Mouse (Mus musculus) myocyte (in vitro differentiated cells): Measurements from ENCODE around the gene Katnal1. TPM values are rescaled to one million over a fixed set of nuclear protein-coding genes. Genes with fewer than 3 reads are reported as not detected.

Experiments used
- H3K27me3 ChIP-seq: one replicate; pipeline ENCODE4 v1.6.1; 2011; ENCODE audit not compliant: control insufficient read depth, insufficient read depth, insufficient read length
- H3K36me3 ChIP-seq: one replicate; pipeline ENCODE4 v1.6.1; 2011; ENCODE audit not compliant: control insufficient read depth, insufficient read depth
- H3K4me2 ChIP-seq: one replicate; pipeline ENCODE4 v1.6.1; 2011; ENCODE audit warnings: low read depth, control low read depth
- H3K4me3 ChIP-seq: one replicate; pipeline ENCODE4 v1.5.1; 2011; ENCODE audit warnings: mild to moderate bottlenecking, control low read depth, moderate library complexity
- H3K79me2 ChIP-seq: one replicate; pipeline ENCODE4 v1.6.1; 2011; ENCODE audit not compliant: control insufficient read depth, insufficient read depth
- H3ac ChIP-seq: one replicate; pipeline ENCODE4 v1.6.1; 2011; ENCODE audit not compliant: control insufficient read depth, insufficient read length
- CEBPB ChIP-seq: IDR thresholded peaks from 2 replicates; pipeline ENCODE4 v1.6.1; 2011; ENCODE audit warnings: mild to moderate bottlenecking, moderate library complexity; ENCODE audit not compliant: poor library complexity, insufficient read depth, severe bottlenecking
- E2F4 ChIP-seq: IDR thresholded peaks from one replicate; pipeline ENCODE4 v1.6.1; 2011; ENCODE audit warnings: mild to moderate bottlenecking, control low read depth, moderate library complexity; ENCODE audit not compliant: insufficient read depth
- MAX ChIP-seq: IDR thresholded peaks from one replicate; pipeline ENCODE4 v1.6.1; 2011; ENCODE audit warnings: low read depth, mild to moderate bottlenecking, control low read depth
- MYOD1 ChIP-seq, 3 experiments: IDR thresholded peaks; one replicate each; pipeline ENCODE4 v1.6.1; 2011; ENCODE audit warnings: control low read depth in 2 of 3, low read depth in 2 of 3, mild to moderate bottlenecking in 2 of 3, moderate library complexity in 1 of 3; ENCODE audit not compliant: insufficient read length in 2 of 3, control insufficient read depth in 1 of 3
- MYOG ChIP-seq, 3 experiments: IDR thresholded peaks; one replicate each; pipeline ENCODE4 v1.6.1; 2011; ENCODE audit warnings: control low read depth in 2 of 3, low read depth in 2 of 3, mild to moderate bottlenecking in 2 of 3; ENCODE audit not compliant: insufficient read length in 2 of 3, control insufficient read depth in 1 of 3, insufficient read depth in 1 of 3
- POLR2A ChIP-seq: IDR thresholded peaks from one replicate; pipeline ENCODE4 v1.6.1; 2011; ENCODE audit warnings: low read depth, mild to moderate bottlenecking, control low read depth, moderate library complexity; ENCODE audit not compliant: insufficient read length
- POLR2AphosphoS2 ChIP-seq: IDR thresholded peaks from one replicate; pipeline ENCODE4 v1.6.1; 2011; ENCODE audit warnings: low read depth, control low read depth; ENCODE audit not compliant: insufficient read length
- REST ChIP-seq: IDR thresholded peaks from one replicate; pipeline ENCODE4 v1.6.1; 2011; ENCODE audit warnings: mild to moderate bottlenecking, control low read depth, moderate library complexity; ENCODE audit not compliant: insufficient read depth, insufficient read length
- SRF ChIP-seq: IDR thresholded peaks from one replicate; pipeline ENCODE4 v1.6.1; 2011; ENCODE audit warnings: low read depth; ENCODE audit not compliant: control insufficient read depth, insufficient read length
- TCF12 ChIP-seq: IDR thresholded peaks from one replicate; pipeline ENCODE4 v1.6.1; 2011; ENCODE audit warnings: mild to moderate bottlenecking, control low read depth; ENCODE audit not compliant: poor library complexity, insufficient read depth, severe bottlenecking
- TCF3 ChIP-seq: IDR thresholded peaks from one replicate; pipeline ENCODE4 v1.6.1; 2011; ENCODE audit warnings: low read depth, control low read depth; ENCODE audit not compliant: insufficient read length
- USF1 ChIP-seq: IDR thresholded peaks from one replicate; pipeline ENCODE4 v1.6.1; 2011; ENCODE audit warnings: low read depth, mild to moderate bottlenecking, control low read depth, moderate library complexity
- polyA plus RNA-seq: library from polyadenylated mRNA; unstranded; fragments of >200 nt; fragmentation: generic; extraction: Trizol; gene quantifications from one replicate; pipeline ENCODE4 v1.2.1, GENCODE M21; 2012; ENCODE audit warnings: missing spikeins

The Katnal1 gene
- polyA plus RNA-seq, 1 experiment: 7.6 TPM

DNA sequence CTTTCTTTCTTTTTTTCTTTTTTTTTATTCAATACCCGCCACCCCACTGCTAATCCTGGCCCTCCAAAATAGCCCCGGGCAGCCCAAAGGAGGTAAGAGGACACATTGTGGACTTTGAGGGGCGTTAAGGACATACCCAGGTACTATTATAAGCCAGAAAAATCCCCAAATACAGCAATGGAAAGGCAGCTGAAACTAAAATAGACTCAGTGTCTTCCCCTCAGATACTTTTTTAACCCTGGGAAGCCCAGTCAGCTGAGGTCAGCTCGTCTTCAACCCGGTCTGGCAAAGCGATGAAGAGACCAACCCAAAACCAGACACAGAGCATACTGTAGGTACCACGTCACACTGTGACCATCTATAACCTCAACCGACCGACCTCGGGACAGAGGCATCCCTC, 14.3 kb upstream of the Katnal1 start:
- Histone ChIP-seq H3K4me2 (no peak overlapping the region), H3K36me3 (no peaks in the 10 kb centered on the region), H3ac (no peak overlapping the region), H3K79me2 (no peaks in the 10 kb centered on the region), H3K27me3 (no peaks in the 10 kb centered on the region), H3K4me3 (no peak overlapping the region)
- TF ChIP-seq MYOD1 (IDR thresholded peaks at IDR 0.05; ENCODE audit: control insufficient read depth in 1 of 3, insufficient read length in 2 of 3, low read depth in 2 of 3) (no peak), TCF12 (no peak), POLR2A (no peak), SRF (no peak), MYOG (IDR thresholded peaks at IDR 0.05; ENCODE audit: control insufficient read depth in 1 of 3, insufficient read depth in 1 of 3, insufficient read length in 2 of 3, low read depth in 2 of 3) (no peak), TCF3 (no peak)

DNA sequence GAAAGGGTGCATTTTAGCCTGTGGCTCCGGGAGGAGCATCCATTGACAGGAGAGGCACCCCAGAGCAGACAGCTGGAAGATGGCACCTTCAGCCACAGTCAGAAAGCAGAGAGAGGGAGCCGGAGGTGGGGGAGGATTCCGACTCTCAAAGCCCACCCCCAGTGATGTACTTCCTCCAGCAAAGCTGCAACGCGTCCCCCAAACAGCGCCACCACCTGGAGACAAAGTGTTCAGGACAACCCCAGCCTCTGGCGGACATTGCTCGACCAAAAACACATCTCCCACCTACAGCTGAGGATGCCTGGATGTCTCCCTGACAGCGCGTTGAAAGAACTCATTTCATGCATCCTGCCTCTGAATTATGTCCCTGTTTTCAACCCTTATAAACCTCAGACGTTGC, 13.8 kb upstream of the Katnal1 start:
- H3K4me3 ChIP-seq: no peak overlapping the region
- no peak overlapping the region for H3ac ChIP-seq
- no peaks in the 10 kb centered on the region for H3K36me3 ChIP-seq
- TF ChIP-seq MYOG (IDR thresholded peaks at IDR 0.05; ENCODE audit: control insufficient read depth in 1 of 3, insufficient read depth in 1 of 3, insufficient read length in 2 of 3, low read depth in 2 of 3): no peak
- no peak for TF ChIP-seq E2F4
- no peak for TF ChIP-seq TCF12
- no peak for TF ChIP-seq USF1
- no peak for TF ChIP-seq MYOD1 (IDR thresholded peaks at IDR 0.05; ENCODE audit: control insufficient read depth in 1 of 3, insufficient read length in 2 of 3, low read depth in 2 of 3)
- TF ChIP-seq POLR2AphosphoS2: no peak
- TF ChIP-seq TCF3: no peak
- no peak for TF ChIP-seq REST
- no peak for TF ChIP-seq MAX
- no peak for TF ChIP-seq CEBPB
- no peak for TF ChIP-seq SRF
- TF ChIP-seq POLR2A: no peak
- no peaks in the 10 kb centered on the region for H3K27me3 ChIP-seq
- H3K79me2 ChIP-seq: no peaks in the 10 kb centered on the region
- no peak overlapping the region for H3K4me2 ChIP-seq

DNA sequence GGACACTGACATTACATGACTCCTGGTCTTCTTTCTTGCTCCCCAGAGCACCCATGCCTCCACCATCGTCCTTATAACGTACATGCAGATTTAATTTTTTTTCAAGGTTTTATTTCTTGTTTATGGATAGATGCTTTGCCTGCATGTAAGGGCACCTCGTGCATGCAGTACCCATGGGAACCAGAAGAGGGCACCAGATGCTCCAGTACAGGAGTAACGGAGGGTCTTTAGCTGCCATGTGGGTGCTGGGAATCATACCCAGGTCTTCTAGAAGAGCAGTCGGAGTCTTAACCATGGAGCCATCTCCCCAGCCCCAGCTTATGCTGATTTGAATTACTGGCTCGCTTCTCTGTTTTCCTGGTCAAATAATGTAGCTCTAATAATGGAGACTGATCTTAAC, 13.2 kb upstream of the Katnal1 start:
- H3K4me3 ChIP-seq: no peak overlapping the region
- H3K36me3 ChIP-seq: no peaks in the 10 kb centered on the region
- TF ChIP-seq POLR2A (no peak), E2F4 (no peak), CEBPB (no peak), TCF12 (no peak), USF1 (no peak), MYOG (IDR thresholded peaks at IDR 0.05; ENCODE audit: control insufficient read depth in 1 of 3, insufficient read depth in 1 of 3, insufficient read length in 2 of 3, low read depth in 2 of 3) (no peak), TCF3 (no peak), SRF (no peak), MYOD1 (IDR thresholded peaks at IDR 0.05; ENCODE audit: control insufficient read depth in 1 of 3, insufficient read length in 2 of 3, low read depth in 2 of 3) (no peak), MAX (no peak), REST (no peak), POLR2AphosphoS2 (no peak)
- H3ac ChIP-seq: no peak overlapping the region
- no peaks in the 10 kb centered on the region for H3K79me2 ChIP-seq
- H3K27me3 ChIP-seq: no peaks in the 10 kb centered on the region
- H3K4me2 ChIP-seq: no peak overlapping the region

DNA sequence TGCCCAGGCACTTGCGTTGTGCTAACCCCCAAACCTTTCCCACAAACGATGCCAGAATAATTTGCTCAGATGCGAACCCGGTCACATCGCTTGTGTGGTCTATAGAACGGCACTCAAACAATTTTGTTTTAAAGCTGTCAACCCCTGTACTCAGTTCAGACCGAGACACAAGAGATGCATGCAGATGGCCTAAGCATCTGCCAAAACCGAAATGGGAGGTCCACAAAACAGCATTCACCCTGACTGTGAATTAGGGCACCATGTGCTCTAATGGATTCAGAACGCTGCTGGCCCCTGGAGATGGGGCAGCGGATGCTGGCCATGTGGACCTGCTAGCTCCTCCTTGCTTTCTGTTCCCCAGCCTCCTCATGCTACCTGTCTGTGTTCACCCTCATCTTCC, 12.7 kb upstream of the Katnal1 start:
- no peak overlapping the region for H3ac ChIP-seq
- no peak overlapping the region for H3K4me3 ChIP-seq
- no peak overlapping the region for H3K4me2 ChIP-seq
- no peaks in the 10 kb centered on the region for H3K27me3 ChIP-seq
- H3K36me3 ChIP-seq: no peaks in the 10 kb centered on the region
- TF ChIP-seq E2F4 (no peak), POLR2A (no peak), REST (no peak), TCF3 (no peak), MYOG (IDR thresholded peaks at IDR 0.05; ENCODE audit: control insufficient read depth in 1 of 3, insufficient read depth in 1 of 3, insufficient read length in 2 of 3, low read depth in 2 of 3) (no peak), TCF12 (no peak), MAX (no peak), MYOD1 (IDR thresholded peaks at IDR 0.05; ENCODE audit: control insufficient read depth in 1 of 3, insufficient read length in 2 of 3, low read depth in 2 of 3) (no peak)
- H3K79me2 ChIP-seq: no peaks in the 10 kb centered on the region

DNA sequence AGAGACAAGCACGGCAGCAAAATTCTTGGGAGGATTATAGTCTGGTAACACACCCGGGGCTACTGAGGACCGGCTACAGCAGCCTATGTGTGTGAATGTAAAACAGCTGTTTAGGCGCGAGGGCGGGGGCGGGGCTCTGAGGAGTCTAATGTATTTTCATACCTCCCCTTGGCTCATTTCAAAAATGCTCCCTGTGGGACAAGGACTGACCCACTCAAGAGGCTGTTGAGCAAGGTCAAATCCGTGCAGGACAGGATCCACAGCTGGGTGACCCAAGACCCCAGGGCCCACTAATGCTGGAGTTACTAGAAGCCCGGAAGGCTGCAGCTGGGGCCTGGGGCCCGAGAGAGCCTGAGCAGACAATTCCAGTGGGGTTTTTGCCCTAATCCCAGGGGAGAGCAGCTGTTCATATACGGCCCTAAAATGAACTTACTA, 10.8 kb upstream of the Katnal1 start:
- H3K4me3 ChIP-seq: no peak overlapping the region
- no peaks in the 10 kb centered on the region for H3K79me2 ChIP-seq
- TF ChIP-seq REST (no peak), MYOD1 (IDR thresholded peaks at IDR 0.05; ENCODE audit: control insufficient read depth in 1 of 3, insufficient read length in 2 of 3, low read depth in 2 of 3) (no peak), E2F4 (no peak), POLR2AphosphoS2 (no peak), TCF3 (no peak), CEBPB (no peak), MAX (no peak), POLR2A (no peak), USF1 (no peak), MYOG (IDR thresholded peaks at IDR 0.05; ENCODE audit: control insufficient read depth in 1 of 3, insufficient read depth in 1 of 3, insufficient read length in 2 of 3, low read depth in 2 of 3) (no peak), SRF (no peak), TCF12 (no peak)
- H3K27me3 ChIP-seq: no peaks in the 10 kb centered on the region
- no peaks in the 10 kb centered on the region for H3K36me3 ChIP-seq
- H3K4me2 ChIP-seq: no peak overlapping the region
- no peak overlapping the region for H3ac ChIP-seq
